Mouse (Mus musculus) bone marrow macrophage, adult 2 months (primary cell): ENCODE data around the gene Dok1.

Source experiments
- CTCF ChIP-seq: IDR thresholded peaks from 2 replicates; pipeline ENCODE4 v1.5.1; 2012; ENCODE audit warnings: low read depth, mild to moderate bottlenecking, low read length, moderate library complexity
- POLR2A ChIP-seq: IDR thresholded peaks from 2 replicates; pipeline ENCODE4 v1.6.1; 2012; ENCODE audit warnings: mild to moderate bottlenecking, low read depth, low read length, borderline replicate concordance

DNA sequence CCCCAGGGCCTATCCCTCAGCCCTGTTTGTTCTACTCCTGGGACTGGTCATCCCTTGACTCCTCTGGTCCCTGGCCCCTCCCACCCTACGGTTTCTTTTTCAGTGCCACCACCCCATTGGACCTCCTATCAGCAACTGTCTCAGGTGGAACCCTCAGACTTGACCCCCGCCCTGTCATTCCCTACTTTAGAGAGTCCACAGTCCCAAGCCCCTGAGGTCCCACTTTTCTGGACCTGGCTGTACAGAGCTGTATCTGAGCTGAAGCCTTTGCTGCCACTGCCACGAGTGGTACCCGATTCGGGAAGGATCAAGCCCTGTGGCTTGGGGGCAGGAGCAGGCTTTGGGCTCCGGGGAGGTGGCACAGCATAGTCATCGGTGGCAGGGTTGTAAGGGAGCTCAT is 2.2 kb downstream of the Dok1 start:
- TF ChIP-seq CTCF (no peak), POLR2A (no peak)
